In the genomic region with DNA sequence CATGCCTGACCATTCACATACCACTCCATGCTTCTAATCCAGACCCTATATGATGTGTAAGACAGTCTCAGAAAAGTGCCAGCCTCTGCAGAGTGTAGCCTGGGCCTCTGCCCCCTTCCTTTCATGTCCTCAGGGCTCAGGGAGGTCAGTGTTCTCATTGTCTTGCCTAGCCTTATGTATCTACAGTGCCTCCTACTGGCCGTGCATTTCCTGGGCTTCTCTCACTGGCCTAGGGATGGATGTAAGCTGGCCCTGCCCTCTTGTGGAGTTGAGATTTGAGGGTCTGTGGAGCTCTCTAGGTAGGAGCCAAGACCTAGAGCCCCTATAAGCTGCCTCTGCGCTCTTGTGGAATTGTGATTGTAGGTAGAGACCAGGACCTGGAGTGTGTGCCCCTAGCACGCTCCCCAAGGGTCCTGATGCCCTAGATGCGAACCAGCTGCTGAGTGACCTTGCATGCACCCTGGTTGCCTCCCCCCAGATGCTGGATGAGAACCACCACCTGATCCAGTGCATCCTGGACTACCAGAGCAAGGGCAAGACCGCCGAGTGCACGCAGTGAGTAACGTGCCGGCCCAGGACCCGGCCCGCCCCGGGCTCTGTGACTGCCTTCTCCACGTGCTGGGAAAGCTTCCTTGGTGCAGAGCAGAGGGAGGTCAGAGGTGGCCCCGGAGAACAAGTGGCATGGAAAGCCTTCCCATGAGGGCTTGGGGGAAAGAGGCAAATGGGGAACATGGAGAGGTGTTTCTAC, we compare ENCODE assay signal across 9 mouse cellular contexts. TPM values are rescaled to one million over a fixed set of nuclear protein-coding genes. Genes with fewer than 3 reads are reported as not detected.
DNase-seq lines count a peak whose midpoint lies in the region; ATAC-seq and TF ChIP-seq lines count a peak whose summit lies in the region.
"Had no signal": no experiment of that assay in that cellular context is flagged by ENCODE, and none has a peak within 500 bp of the region (broad histone marks: within the 10 kb centered on the region; RNA-seq: fewer than 3 reads in every experiment).

No protein-coding gene starts in this region.

- H3K4me1 ChIP-seq in hindbrain, embryonic 11.5 days (replicated peaks; ENCODE audit: control insufficient read depth, insufficient read depth, low read length), result 0 out of 2 replicates have a peak, but pooled peaks cover 2% of the 10 kb centered on the region
- peaks cover 15% of the 10 kb centered on the region for H3K4me1 ChIP-seq in hindbrain, embryonic 13.5 days (replicated peaks)
- H3K4me1 ChIP-seq in lung, embryonic 14.5 days (ENCODE audit: insufficient read depth), result no peaks in the 10 kb centered on the region

- no peak overlapping the region for H3K4me2 ChIP-seq in hindbrain, embryonic 11.5 days (replicated peaks; ENCODE audit: low read depth, low read length)
- no peak overlapping the region for H3K4me2 ChIP-seq in hindbrain, embryonic 13.5 days
- H3K4me2 ChIP-seq in lung, embryonic 14.5 days, result no peak overlapping the region

- 0 out of 2 replicates have a peak, but pooled peaks cover 5% of the 10 kb centered on the region for H3K36me3 ChIP-seq in hindbrain, embryonic 11.5 days (ENCODE audit: control insufficient read depth, insufficient read depth, low read length)
- H3K36me3 ChIP-seq in hindbrain, embryonic 13.5 days, result peaks cover 60% of the 10 kb centered on the region
- H3K36me3 ChIP-seq in C2C12 (ENCODE audit: control insufficient read depth, insufficient read depth), result peaks cover 5% of the 10 kb centered on the region
- peaks cover 40% of the 10 kb centered on the region; the same call in 1 of the 2 replicates for H3K36me3 ChIP-seq in lung, embryonic 14.5 days (ENCODE audit: insufficient read depth)

- peaks cover 6% of the 10 kb centered on the region for H3K79me3 ChIP-seq in C2C12 (ENCODE audit: low read depth)

- peak; percentile 8 for TF ChIP-seq CTCF in C2C12 (IDR thresholded peaks at IDR 0.05; ENCODE audit: control insufficient read depth, insufficient read depth, insufficient read length)
- peak; percentile 45 for TF ChIP-seq CTCF in lung, embryonic 14.5 days (IDR thresholded peaks at IDR 0.05; ENCODE audit: low read depth)

- WGBS in hindbrain, embryonic 11.5 days, result 87% methylated on average over 14 of the region's 14 CpGs
- 89% methylated on average over 14 of the region's 14 CpGs for WGBS in hindbrain, embryonic 13.5 days
- WGBS in lung, embryonic 14.5 days, result 87% methylated on average over 14 of the region's 14 CpGs

- H3ac ChIP-seq in C2C12 (ENCODE audit: control insufficient read depth, insufficient read length, low read depth), result no peak overlapping the region

- H3K79me2 ChIP-seq in C2C12 (ENCODE audit: control insufficient read depth, insufficient read depth), result peaks cover 14% of the 10 kb centered on the region

- H3K27me3 ChIP-seq in hindbrain, embryonic 11.5 days (ENCODE audit: control insufficient read depth, insufficient read depth, low read length), result no peaks in the 10 kb centered on the region
- no peaks in the 10 kb centered on the region for H3K27me3 ChIP-seq in hindbrain, embryonic 13.5 days
- H3K27me3 ChIP-seq in C2C12 (ENCODE audit: control insufficient read depth, insufficient read depth, insufficient read length), result no peaks in the 10 kb centered on the region
- no peaks in the 10 kb centered on the region for H3K27me3 ChIP-seq in lung, embryonic 14.5 days (ENCODE audit: insufficient read depth, low read length)

- peak; percentile 37; the same call in 1 of the 2 replicates for ATAC-seq in hindbrain, embryonic 11.5 days (ENCODE audit: low FRiP score)
- no peak; the same call in 1 of the 2 replicates for ATAC-seq in hindbrain, embryonic 13.5 days (ENCODE audit: low FRiP score)
- ATAC-seq in lung, embryonic 14.5 days (ENCODE audit: insufficient read depth), result no peak
- no peak for ATAC-seq in activated CD4-positive, CD25-positive, alpha-beta regulatory T cell, adult 4 months

- no peak overlapping the region for H3K4me3 ChIP-seq in hindbrain, embryonic 11.5 days (ENCODE audit: low read depth, low read length)
- H3K4me3 ChIP-seq in hindbrain, embryonic 13.5 days, result no peak overlapping the region
- H3K4me3 ChIP-seq in C2C12 (ENCODE audit: insufficient read depth, poor library complexity, severe bottlenecking), result no peak overlapping the region
- H3K4me3 ChIP-seq in lung, embryonic 14.5 days (ENCODE audit: low read depth, low read length), result no peak overlapping the region
- H3K4me3 ChIP-seq: myocyte had no signal

- H3K9ac ChIP-seq in hindbrain, embryonic 11.5 days (ENCODE audit: low read depth, low read length), result no peak overlapping the region
- H3K9ac ChIP-seq in hindbrain, embryonic 13.5 days, result no peak overlapping the region
- H3K9ac ChIP-seq in lung, embryonic 14.5 days, result no peak overlapping the region

- no peaks in the 10 kb centered on the region for H3K9me3 ChIP-seq in hindbrain, embryonic 11.5 days (ENCODE audit: control insufficient read depth, low read length)
- H3K9me3 ChIP-seq in hindbrain, embryonic 13.5 days, result no peaks in the 10 kb centered on the region
- H3K9me3 ChIP-seq in lung, embryonic 14.5 days (ENCODE audit: low read depth, low read length), result no peaks in the 10 kb centered on the region

- DNase-seq in hindbrain, embryonic 11.5 days (ENCODE audit: low spot score), result peak; percentile 38
- peak; percentile 70 for DNase-seq in NIH3T3 (ENCODE audit: low read depth)
- peak; percentile 36 for DNase-seq in lung, embryonic 14.5 days
- DNase-seq in layer of hippocampus, adult 11-12 months (ENCODE audit: low spot score), result no peak
- DNase-seq in testis, postnatal 14 days (ENCODE audit: low spot score), result no peak

- H3K27ac ChIP-seq in hindbrain, embryonic 11.5 days (ENCODE audit: low read depth, low read length), result no peak overlapping the region
- no peak overlapping the region for H3K27ac ChIP-seq in hindbrain, embryonic 13.5 days
- no peak overlapping the region for H3K27ac ChIP-seq in lung, embryonic 14.5 days (ENCODE audit: low read depth)

TF ChIP-seq in C2C12, 6 proteins besides CTCF, POLR2A, EP300 and RAD21:
- TF ChIP-seq FOSL1 (IDR thresholded peaks at IDR 0.05; ENCODE audit: insufficient read depth, low read length, poor library complexity, severe bottlenecking), result no peak
- no peak for TF ChIP-seq USF1 (IDR thresholded peaks at IDR 0.05; ENCODE audit: low read depth)
- no peak for TF ChIP-seq MYOD1 (IDR thresholded peaks at IDR 0.05; ENCODE audit: control insufficient read depth, insufficient read length, low read depth)
- no peak for TF ChIP-seq MAX (IDR thresholded peaks at IDR 0.05)
- TF ChIP-seq CEBPB (IDR thresholded peaks at IDR 0.05; ENCODE audit: low read depth), result no peak
- no peak for TF ChIP-seq MYOG (IDR thresholded peaks at IDR 0.05; ENCODE audit: control insufficient read depth, extremely low read depth, insufficient read length)

RNA-seq across cellular contexts. Expression of a gene that starts 9.9 kb away (rescaled TPM):
- 18.5 and 19.9 TPM in 2 replicates for polyA plus RNA-seq in hindbrain, embryonic 11.5 days (2014; fragmentation: Nextera tagmentation; extraction: Ambion mirVana)
- 52.7 TPM in 2 replicates for polyA plus RNA-seq in hindbrain, embryonic 13.5 days (2015; fragmentation: Nextera tagmentation; extraction: Ambion mirVana)
- 0.96 TPM for polyA plus RNA-seq in C2C12 (2012; fragmentation: generic; extraction: Trizol)
- 4.7 and 5.6 TPM in 2 replicates for polyA plus RNA-seq in lung, embryonic 14.5 days (2014; fragmentation: Nextera tagmentation; extraction: Ambion mirVana)
- under 1 TPM; 0.87 to 0.99 TPM for polyA plus RNA-seq in activated CD4-positive, CD25-positive, alpha-beta regulatory T cell, adult 4 months (2017; shearing (Covaris generic))

RNA-seq across cellular contexts. Expression of a gene that starts 9.9 kb away (rescaled TPM):
- polyA plus RNA-seq in hindbrain, embryonic 11.5 days (2014; fragmentation: Nextera tagmentation; extraction: Ambion mirVana), result 756 and 797 TPM in 2 replicates
- polyA plus RNA-seq in hindbrain, embryonic 13.5 days (2015; fragmentation: Nextera tagmentation; extraction: Ambion mirVana), result 665 and 670 TPM in 2 replicates
- 559 TPM for polyA plus RNA-seq in C2C12 (2012; fragmentation: generic; extraction: Trizol)
- 548 and 630 TPM in 2 replicates for polyA plus RNA-seq in lung, embryonic 14.5 days (2014; fragmentation: Nextera tagmentation; extraction: Ambion mirVana)
- 100 to 1,000 TPM; 466 to 511 TPM for polyA plus RNA-seq in activated CD4-positive, CD25-positive, alpha-beta regulatory T cell, adult 4 months (2017; shearing (Covaris generic))

RNA-seq across cellular contexts. Expression of a gene that starts 18.2 kb away (rescaled TPM):
- 26.3 and 31.5 TPM in 2 replicates for polyA plus RNA-seq in hindbrain, embryonic 11.5 days (2014; fragmentation: Nextera tagmentation; extraction: Ambion mirVana)
- 31.9 and 35.0 TPM in 2 replicates for polyA plus RNA-seq in hindbrain, embryonic 13.5 days (2015; fragmentation: Nextera tagmentation; extraction: Ambion mirVana)
- polyA plus RNA-seq in C2C12 (2012; fragmentation: generic; extraction: Trizol), result 18.0 TPM
- 23.4 and 25.3 TPM in 2 replicates for polyA plus RNA-seq in lung, embryonic 14.5 days (2014; fragmentation: Nextera tagmentation; extraction: Ambion mirVana)
- polyA plus RNA-seq in activated CD4-positive, CD25-positive, alpha-beta regulatory T cell, adult 4 months (2017; shearing (Covaris generic)), result 10 to 100 TPM; 27.0 to 39.1 TPM

RNA-seq across cellular contexts. Expression of a gene that starts 27.4 kb away (rescaled TPM):
- polyA plus RNA-seq in hindbrain, embryonic 11.5 days (2014; fragmentation: Nextera tagmentation; extraction: Ambion mirVana), result 13.5 and 14.6 TPM in 2 replicates
- 22.5 and 23.4 TPM in 2 replicates for polyA plus RNA-seq in hindbrain, embryonic 13.5 days (2015; fragmentation: Nextera tagmentation; extraction: Ambion mirVana)
- polyA plus RNA-seq in C2C12 (2012; fragmentation: generic; extraction: Trizol), result 35.2 TPM
- polyA plus RNA-seq in lung, embryonic 14.5 days (2014; fragmentation: Nextera tagmentation; extraction: Ambion mirVana), result 6.5 and 6.8 TPM in 2 replicates
- polyA plus RNA-seq in activated CD4-positive, CD25-positive, alpha-beta regulatory T cell, adult 4 months (2017; shearing (Covaris generic)), result 1 to 10 TPM; 3.3 to 4.1 TPM

RNA-seq across cellular contexts. Expression of a gene that starts 52.1 kb away (rescaled TPM):
- 2.6 and 2.7 TPM in 2 replicates for polyA plus RNA-seq in hindbrain, embryonic 11.5 days (2014; fragmentation: Nextera tagmentation; extraction: Ambion mirVana)
- polyA plus RNA-seq in hindbrain, embryonic 13.5 days (2015; fragmentation: Nextera tagmentation; extraction: Ambion mirVana), result 3.1 TPM in 2 replicates
- not detected for polyA plus RNA-seq in C2C12 (2012; fragmentation: generic; extraction: Trizol)
- not detected in 2 replicates for polyA plus RNA-seq in lung, embryonic 14.5 days (2014; fragmentation: Nextera tagmentation; extraction: Ambion mirVana)
- polyA plus RNA-seq in activated CD4-positive, CD25-positive, alpha-beta regulatory T cell, adult 4 months (2017; shearing (Covaris generic)), result not detected

Comparison
In these comparisons a context has a peak if more than half of its experiments do, and no peak if none do; other contexts are left out.
1. DNase-seq: peak in hindbrain, embryonic 11.5 days (single experiment), NIH3T3 (single experiment) and lung, embryonic 14.5 days (single experiment); none in layer of hippocampus, adult 11-12 months (single experiment) and testis, postnatal 14 days (single experiment).